Mouse (Mus musculus): ENCODE data around the gene Erp27. TPM values are rescaled to one million over a fixed set of nuclear protein-coding genes. Genes with fewer than 3 reads are reported as not detected.

Erp27 gene
- polyA plus RNA-seq (2014; fragmentation: Illumina TruSeq; extraction: RNeasy Lipid Tissue Mini Kit (QIAGEN cat#74804); ENCODE audit: low read depth, low replicate concordance) = 0.55 TPM

DNA sequence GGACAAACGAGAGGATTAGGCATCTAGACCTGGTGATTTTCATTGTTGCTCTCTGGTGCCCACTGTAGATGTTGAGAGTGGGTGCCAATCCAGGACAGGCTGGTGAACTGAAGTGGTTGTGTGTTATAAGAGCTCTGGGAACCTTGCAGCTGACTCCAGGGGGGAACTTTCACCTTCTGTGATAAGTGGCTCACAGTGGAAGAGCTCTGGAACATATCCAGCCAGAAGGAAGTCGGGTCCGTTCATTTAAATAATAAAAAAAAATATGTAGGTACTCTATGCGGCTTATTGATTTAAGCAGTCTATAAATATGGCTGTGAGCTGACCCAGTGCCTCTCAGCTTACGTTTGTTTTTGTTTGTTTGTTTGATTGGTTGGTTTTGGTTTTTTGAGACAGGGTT, at the start of gene Erp27:
Erp27 (minus strand) TSS at position 101 of the 400 bp plus-strand sequence.

DNA sequence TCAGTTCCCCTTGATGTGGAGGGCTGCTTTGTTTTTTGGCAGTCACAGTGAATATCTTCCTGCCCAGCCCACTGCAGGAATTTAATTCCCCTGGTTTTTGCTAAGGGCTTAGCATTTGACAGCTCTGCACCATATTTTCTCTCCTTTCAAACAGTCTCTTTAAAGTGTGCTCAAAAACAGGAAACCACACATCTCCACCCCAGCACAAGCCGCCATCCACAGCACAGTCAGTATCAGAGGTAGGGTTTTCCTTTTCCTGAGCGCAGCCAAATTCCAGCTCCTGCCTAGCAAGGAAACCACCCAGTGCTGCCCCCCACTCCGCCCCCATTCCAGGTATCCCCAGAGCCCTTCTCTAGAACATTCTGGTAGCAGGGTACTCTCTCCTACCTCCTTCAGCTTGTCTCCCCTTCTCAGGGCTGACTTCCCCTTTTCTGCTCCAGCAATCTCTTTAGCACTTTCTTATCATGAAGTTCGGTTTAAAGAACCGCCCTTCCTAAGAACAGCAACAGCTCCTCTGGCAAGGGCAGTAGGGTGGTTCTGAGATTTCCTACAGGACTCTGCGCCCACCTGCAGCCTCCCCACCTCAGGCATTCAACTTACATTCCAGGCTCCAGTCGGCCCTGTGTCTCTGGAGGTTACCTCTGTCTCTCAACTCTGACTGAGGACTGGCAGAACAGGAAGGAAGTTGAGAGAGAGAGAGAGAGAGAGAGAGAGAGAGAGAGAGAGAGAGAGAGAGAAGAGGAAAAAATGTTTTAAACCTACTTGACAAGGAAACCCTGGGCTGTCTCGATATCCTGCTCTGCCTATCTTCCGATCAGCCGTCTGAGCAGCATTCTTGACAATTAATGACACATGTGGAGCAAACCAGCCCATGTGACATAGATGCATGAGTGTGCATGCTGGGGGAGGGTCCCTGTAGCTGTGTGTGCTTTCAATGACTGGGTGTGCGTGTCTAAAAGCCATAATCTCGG, 19.4 kb upstream of the Erp27 start, which contains the start of gene Arhgdib:
Arhgdib (minus strand) TSS at position 849 of the 971 bp plus-strand sequence.

DNA sequence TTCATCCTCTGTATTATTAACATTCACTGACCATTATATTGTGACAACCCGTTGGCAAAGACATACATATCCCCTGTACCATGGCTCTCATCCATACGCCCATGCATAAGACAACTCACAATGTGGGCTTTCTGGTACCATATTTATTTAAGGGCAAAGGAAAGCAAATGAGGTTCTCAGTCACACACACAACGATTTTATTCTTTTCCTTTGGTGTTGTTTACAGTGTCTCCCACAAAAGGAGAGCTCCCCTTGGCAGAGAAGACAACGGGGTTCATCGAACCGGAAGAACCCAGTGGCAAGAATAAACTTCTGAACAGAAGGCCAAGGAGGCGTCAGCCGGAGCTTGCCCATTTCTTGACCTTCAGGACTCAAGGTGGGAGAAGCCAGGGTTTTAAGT, 1.6 kb upstream of the Erp27 start, which contains the start of gene Pde6h:
Pde6h (plus strand) TSS at position 301 of the 400 bp plus-strand sequence.

DNA sequence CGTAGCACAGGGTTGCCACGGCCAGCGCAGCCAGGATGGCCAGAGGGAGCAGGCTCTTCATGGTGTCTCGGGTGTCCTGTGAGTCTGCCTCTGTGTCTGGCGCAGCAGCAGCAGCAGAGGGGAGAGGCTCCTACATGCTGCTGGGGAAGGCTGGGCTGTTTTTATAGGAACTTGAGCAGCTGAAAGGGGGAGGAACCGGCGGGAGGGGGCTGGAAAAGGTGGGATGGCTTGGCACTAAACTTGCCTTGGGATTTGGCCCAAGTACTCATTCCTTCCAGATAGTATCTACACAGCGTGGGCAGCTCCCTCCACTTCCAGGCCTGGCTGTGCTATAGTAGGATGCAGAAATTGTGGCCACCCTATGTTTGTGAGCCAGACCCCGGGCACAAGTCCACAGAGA, 46.3 kb downstream of the Erp27 start, which contains the start of gene Mgp:
Mgp (minus strand) TSS at position 154 of the 400 bp plus-strand sequence.

Other genes with a start within 250 kb of the Erp27 start
- not detected for gene Gucy2c, start 140.4 kb downstream of the Erp27 start, polyA plus RNA-seq (2014; fragmentation: Illumina TruSeq; extraction: RNeasy Lipid Tissue Mini Kit (QIAGEN cat#74804); ENCODE audit: low read depth, low replicate concordance)
- not detected for gene Hist4h4, start 117.8 kb downstream of the Erp27 start, polyA plus RNA-seq (2014; fragmentation: Illumina TruSeq; extraction: RNeasy Lipid Tissue Mini Kit (QIAGEN cat#74804); ENCODE audit: low read depth, low replicate concordance)
- 15.6 TPM for gene H2afj, start 113.9 kb downstream of the Erp27 start, polyA plus RNA-seq (2014; fragmentation: Illumina TruSeq; extraction: RNeasy Lipid Tissue Mini Kit (QIAGEN cat#74804); ENCODE audit: low read depth, low replicate concordance)
- not detected for gene BC049715, start 94.6 kb downstream of the Erp27 start, polyA plus RNA-seq (2014; fragmentation: Illumina TruSeq; extraction: RNeasy Lipid Tissue Mini Kit (QIAGEN cat#74804); ENCODE audit: low read depth, low replicate concordance)
- gene Wbp11, start 93.9 kb downstream of the Erp27 start, polyA plus RNA-seq (2014; fragmentation: Illumina TruSeq; extraction: RNeasy Lipid Tissue Mini Kit (QIAGEN cat#74804); ENCODE audit: low read depth, low replicate concordance) = 46.2 TPM
- not detected for gene Smco3, start 86.7 kb downstream of the Erp27 start, polyA plus RNA-seq (2014; fragmentation: Illumina TruSeq; extraction: RNeasy Lipid Tissue Mini Kit (QIAGEN cat#74804); ENCODE audit: low read depth, low replicate concordance)
- 21.8 TPM for gene Art4, start 64.4 kb downstream of the Erp27 start, polyA plus RNA-seq (2014; fragmentation: Illumina TruSeq; extraction: RNeasy Lipid Tissue Mini Kit (QIAGEN cat#74804); ENCODE audit: low read depth, low replicate concordance)
- 884 TPM for gene Mgp, start 46.4 kb downstream of the Erp27 start, polyA plus RNA-seq (2014; fragmentation: Illumina TruSeq; extraction: RNeasy Lipid Tissue Mini Kit (QIAGEN cat#74804); ENCODE audit: low read depth, low replicate concordance)
- not detected for gene Pde6h, start 1.7 kb upstream of the Erp27 start, polyA plus RNA-seq (2014; fragmentation: Illumina TruSeq; extraction: RNeasy Lipid Tissue Mini Kit (QIAGEN cat#74804); ENCODE audit: low read depth, low replicate concordance)
- gene Arhgdib, start 19.7 kb upstream of the Erp27 start, polyA plus RNA-seq (2014; fragmentation: Illumina TruSeq; extraction: RNeasy Lipid Tissue Mini Kit (QIAGEN cat#74804); ENCODE audit: low read depth, low replicate concordance) = 37.2 TPM
- 2.4 TPM for gene Rerg, start 248.3 kb upstream of the Erp27 start, polyA plus RNA-seq (2014; fragmentation: Illumina TruSeq; extraction: RNeasy Lipid Tissue Mini Kit (QIAGEN cat#74804); ENCODE audit: low read depth, low replicate concordance)

Data from heart, adult 10 weeks (tissue).